Mouse (Mus musculus) liver, postnatal 0 days (tissue): ENCODE measurements around the gene Dynlt1f. TPM values are rescaled to one million over a fixed set of nuclear protein-coding genes. Genes with fewer than 3 reads are reported as not detected.
"Not testable (repeated sequence)": the region's sequence is repeated elsewhere in the genome, so short reads cannot be mapped to it uniquely, and the experiment has no call there.

Experiments
- ATAC-seq: fragments of 200-750 bp; cut with Nextera tagmentation; 2 replicates; pipeline ENCODE4 v1.8.0; 2017; ENCODE audit warnings: mild to moderate bottlenecking, moderate library complexity
- DNase-seq: peaks from one replicate; pipeline ENCODE4 v3.0.0-alpha.2; 2016
- H3K27ac ChIP-seq: fragments of 300-500 bp; sonication (generic); 2 replicates; pipeline ENCODE4 v1.5.1; 2014; ENCODE audit warnings: antibody characterized with exemption, moderate library complexity, mild to moderate bottlenecking, low read depth
- H3K27me3 ChIP-seq: fragments of 300-500 bp; sonication (generic); 2 replicates; pipeline ENCODE4 v1.6.1; 2014; ENCODE audit warnings: low read length, control low read depth, mixed read lengths; ENCODE audit not compliant: insufficient read depth
- H3K36me3 ChIP-seq: fragments of 300-500 bp; sonication (generic); replicated peaks from 2 replicates; pipeline ENCODE4 v1.6.1; 2014; ENCODE audit warnings: mild to moderate bottlenecking, control low read depth, low read length, moderate library complexity, mixed read lengths; ENCODE audit not compliant: insufficient read depth
- H3K4me1 ChIP-seq: fragments of 300-500 bp; sonication (generic); 2 replicates; pipeline ENCODE4 v1.6.1; 2014; ENCODE audit warnings: antibody characterized with exemption, mild to moderate bottlenecking, control low read depth; ENCODE audit not compliant: insufficient read depth
- H3K4me2 ChIP-seq: fragments of 300-500 bp; sonication (generic); 2 replicates; pipeline ENCODE4 v1.6.1; 2014; ENCODE audit warnings: low read depth, mild to moderate bottlenecking, low read length, moderate library complexity, mixed read lengths
- H3K4me3 ChIP-seq: fragments of 300-500 bp; sonication (generic); 2 replicates; pipeline ENCODE4 v1.5.1; 2014; ENCODE audit warnings: low read depth, low read length
- H3K9ac ChIP-seq: fragments of 300-500 bp; sonication (generic); replicated peaks from 2 replicates; pipeline ENCODE4 v1.6.1; 2014; ENCODE audit warnings: mild to moderate bottlenecking, moderate library complexity
- H3K9me3 ChIP-seq: fragments of 300-500 bp; sonication (generic); 2 replicates; pipeline ENCODE4 v1.6.1; 2016; ENCODE audit warnings: mild to moderate bottlenecking, control low read depth, low read length, mixed read lengths
- CTCF ChIP-seq: sonication (generic); IDR thresholded peaks from 2 replicates; pipeline ENCODE4 v1.5.1; 2016; ENCODE audit warnings: antibody characterized with exemption, low read depth
- WGBS: fragments of 180-500 bp; shearing (Covaris S2); extraction: QIAGEN DNeasy Blood & Tissue Kit; methylation state at CpG from one replicate; pipeline ENCODE4 v1.1.7; 2014; ENCODE audit not compliant: insufficient replicate concordance; 5-methylcytosine and 5-hydroxymethylcytosine counted together
- polyA plus RNA-seq: library from polyadenylated mRNA; unstranded; fragments of >200 nt; fragmentation: Nextera tagmentation; extraction: Ambion mirVana; gene quantifications from 2 replicates; pipeline ENCODE4 v1.2.1, GENCODE M21; 2015

Gene Dynlt1f
- polyA plus RNA-seq, 1 experiment from 2014 or later = 52.8 TPM

GRCm38 (mm10) chr17:6691596-6691995 lies 35.9 kb upstream of the Dynlt1f start:
- H3K4me1 ChIP-seq, H3K4me2 ChIP-seq, H3K9ac ChIP-seq, ATAC-seq, H3K27ac ChIP-seq, H3K4me3 ChIP-seq, H3K9me3 ChIP-seq, H3K36me3 ChIP-seq, H3K27me3 ChIP-seq: not testable (repeated sequence)
- peak; percentile 37 for DNase-seq
- 6% methylated on average over 2 of the region's 2 CpGs for WGBS
- peak; percentile 83 for TF ChIP-seq CTCF

- 88% methylated on average over 2 of the region's 4 CpGs for WGBS
- not testable (repeated sequence) for ATAC-seq, H3K4me1 ChIP-seq
These were observed 33.6 kb upstream of the Dynlt1f start for GRCm38 (mm10) chr17:6689344-6689743.

GRCm38 (mm10) chr17:6686299-6686971 lies 30.7 kb upstream of the Dynlt1f start:
- H3K9me3 ChIP-seq, DNase-seq, H3K4me3 ChIP-seq, H3K9ac ChIP-seq, H3K27ac ChIP-seq, H3K4me1 ChIP-seq, H3K27me3 ChIP-seq, ATAC-seq, H3K36me3 ChIP-seq, H3K4me2 ChIP-seq: not testable (repeated sequence)
- WGBS = 62% methylated on average over 1 of the region's 4 CpGs

More at GRCm38 (mm10) chr17:6689344-6689743, 33.6 kb upstream of the Dynlt1f start:
- H3K27ac ChIP-seq, H3K27me3 ChIP-seq, H3K9me3 ChIP-seq, H3K9ac ChIP-seq, H3K4me3 ChIP-seq, H3K36me3 ChIP-seq, DNase-seq, H3K4me2 ChIP-seq: not testable (repeated sequence)

GRCm38 (mm10) chr17:6685288-6685818 lies 29.7 kb upstream of the Dynlt1f start:
- not testable (repeated sequence) for H3K27me3 ChIP-seq, H3K9ac ChIP-seq, DNase-seq, H3K36me3 ChIP-seq, H3K4me1 ChIP-seq, H3K9me3 ChIP-seq, H3K27ac ChIP-seq, H3K4me3 ChIP-seq, H3K4me2 ChIP-seq
- ATAC-seq = peak; percentile 27; the same call in 1 of the 2 replicates
- WGBS = 58% methylated on average over 3 of the region's 8 CpGs

GRCm38 (mm10) chr17:6684464-6685287 lies 29.0 kb upstream of the Dynlt1f start:
- DNase-seq, H3K9me3 ChIP-seq, H3K27ac ChIP-seq, H3K4me3 ChIP-seq, H3K4me2 ChIP-seq, H3K36me3 ChIP-seq, H3K9ac ChIP-seq, H3K4me1 ChIP-seq, H3K27me3 ChIP-seq: not testable (repeated sequence)
- WGBS = no CpG with 5 or more reads among the region's 4 CpGs
- peak; percentile 50; the same call in 1 of the 2 replicates for ATAC-seq

GRCm38 (mm10) chr17:6683702-6684101 lies 28.0 kb upstream of the Dynlt1f start:
- H3K27me3 ChIP-seq, ATAC-seq, H3K4me3 ChIP-seq, H3K9me3 ChIP-seq, DNase-seq, H3K4me1 ChIP-seq, H3K27ac ChIP-seq, H3K9ac ChIP-seq, H3K4me2 ChIP-seq, H3K36me3 ChIP-seq: not testable (repeated sequence)
- no CpG with 5 or more reads among the region's 5 CpGs for WGBS

- ATAC-seq, DNase-seq, H3K27me3 ChIP-seq, H3K4me1 ChIP-seq, H3K4me3 ChIP-seq, H3K9me3 ChIP-seq, H3K4me2 ChIP-seq, H3K27ac ChIP-seq, H3K9ac ChIP-seq, H3K36me3 ChIP-seq: not testable (repeated sequence)
- 67% methylated on average over 4 of the region's 4 CpGs for WGBS
These were observed 26.0 kb upstream of the Dynlt1f start for GRCm38 (mm10) chr17:6681721-6682120.

GRCm38 (mm10) chr17:6678063-6678462 lies 22.4 kb upstream of the Dynlt1f start:
- H3K27me3 ChIP-seq, H3K4me3 ChIP-seq, H3K4me1 ChIP-seq, H3K9me3 ChIP-seq, H3K9ac ChIP-seq, H3K4me2 ChIP-seq, H3K36me3 ChIP-seq, H3K27ac ChIP-seq: not testable (repeated sequence)
- ATAC-seq (peak; percentile 77), DNase-seq (peak; percentile 11)
- whole genome bisulfite sequencing = no CpG with 5 or more reads among the region's 2 CpGs

- not testable (repeated sequence) for H3K9ac ChIP-seq, ATAC-seq, H3K27me3 ChIP-seq, H3K9me3 ChIP-seq, H3K4me2 ChIP-seq, H3K36me3 ChIP-seq, H3K4me1 ChIP-seq, H3K27ac ChIP-seq, DNase-seq, H3K4me3 ChIP-seq
- WGBS = 39% methylated on average over 4 of the region's 5 CpGs
These were observed 18.6 kb upstream of the Dynlt1f start for GRCm38 (mm10) chr17:6674297-6674696.
